Mouse (Mus musculus): Measurements from ENCODE around the gene Olfr1480.

Olfr1480 gene

DNA sequence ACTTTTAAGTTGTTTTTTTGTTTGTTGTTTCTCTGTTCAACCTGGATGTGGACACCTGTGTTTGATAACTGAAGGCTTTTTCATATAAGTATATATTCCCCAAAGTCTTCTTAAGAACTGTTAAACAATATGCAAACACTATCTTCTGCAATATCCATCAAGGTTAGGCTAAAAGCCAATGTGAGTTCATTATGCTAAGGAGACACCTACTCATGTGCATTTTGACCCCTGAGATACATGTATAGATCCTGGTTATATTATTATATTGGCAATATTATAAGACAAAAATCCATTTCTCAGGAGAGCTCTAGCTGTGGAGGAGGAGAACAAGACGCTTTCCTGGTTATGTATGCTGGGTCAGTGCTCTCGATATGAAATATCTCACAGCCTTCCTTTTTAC lies at the start of gene Olfr1480:
Gene Olfr1480, plus strand, starts transcription at position 301 of the 400 bp plus-strand sequence.
- DNase-seq (ENCODE audit: low read depth, low spot score) = no peak

DNA sequence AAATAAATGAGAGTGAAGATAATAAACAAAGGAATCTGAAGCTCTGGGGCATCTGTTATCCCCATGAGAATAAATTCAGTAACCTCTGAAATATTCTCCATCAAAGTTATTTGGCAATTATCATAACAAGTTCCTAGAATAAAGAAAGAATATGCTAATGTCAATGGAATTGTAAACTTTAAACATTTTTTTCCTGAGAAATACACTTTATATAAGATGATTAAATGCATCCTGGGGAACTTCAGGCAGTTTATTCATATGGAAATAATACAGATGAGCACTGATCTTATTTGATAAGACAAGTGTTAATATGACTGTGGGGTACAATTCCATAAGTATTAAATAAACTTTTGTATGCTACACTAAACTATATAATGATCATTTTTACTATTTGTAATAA lies 47.6 kb upstream of the Olfr1480 start, which contains the start of gene Olfr1475:
Gene Olfr1475, minus strand, starts transcription at position 101 of the 400 bp plus-strand sequence.
- DNase-seq (ENCODE audit: low read depth, low spot score) = no peak

DNA sequence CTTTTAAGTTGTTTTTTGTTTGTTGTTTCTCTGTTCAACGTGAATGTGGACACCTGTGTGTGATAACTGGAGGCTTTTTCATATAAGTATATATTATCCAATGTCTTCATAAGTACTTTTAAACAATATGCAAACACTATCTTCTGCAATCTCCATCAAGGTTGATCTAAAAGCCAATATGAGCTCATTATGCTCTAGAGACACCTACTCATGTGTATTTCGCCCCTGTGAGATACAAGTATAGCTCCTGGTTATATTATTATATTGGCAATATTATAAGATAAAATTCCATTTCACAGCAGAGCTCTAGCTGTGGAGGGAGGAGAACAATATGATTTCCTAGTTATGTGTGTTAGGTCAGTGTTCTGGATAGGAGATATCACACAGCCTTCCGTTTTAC lies 27.5 kb upstream of the Olfr1480 start, which contains the start of gene Olfr1477:
Gene Olfr1477, plus strand, starts transcription at position 301 of the 400 bp plus-strand sequence.
- DNase-seq (ENCODE audit: low read depth, low spot score) = no peak

Measured in ZHBTc4 (cell line).